Mouse (Mus musculus) E14TG2a.4 (cell line): Measurements from ENCODE around the gene Ndufa3.

ENCODE experiments used
- CTCF ChIP-seq: conservative IDR thresholded peaks from 2 replicates; pipeline ENCODE4 v1.5.1; 2014; ENCODE audit warnings: low read length
- NANOG ChIP-seq: IDR thresholded peaks from 2 replicates; pipeline ENCODE4 v1.6.1; 2014; ENCODE audit warnings: borderline replicate concordance, low read length, mixed read lengths

- TF ChIP-seq CTCF: peak; percentile 90
- TF ChIP-seq NANOG: no peak
Measured at GRCm38 (mm10) chr7:3616389-3617241, 558 bp upstream of the Ndufa3 start.
